Mouse (Mus musculus) intestine, embryonic 16.5 days (tissue): ENCODE measurements around the gene Galnt7. TPM values are rescaled to one million over a fixed set of nuclear protein-coding genes. Genes with fewer than 3 reads are reported as not detected.
A peak's percentile ranks its signal among the peaks of the same experiment; 100 is the strongest.

ENCODE experiments used
- ATAC-seq: fragments of 200-750 bp; cut with Nextera tagmentation; 2 replicates; pipeline ENCODE4 v1.8.0; 2017; ENCODE audit warnings: moderate TSS enrichment, moderate library complexity
- H3K27ac ChIP-seq: fragments of 300-500 bp; sonication (generic); 2 replicates; pipeline ENCODE4 v1.5.1; 2014; ENCODE audit warnings: mild to moderate bottlenecking, low read length
- H3K27me3 ChIP-seq: fragments of 300-500 bp; sonication (generic); replicated peaks from 2 replicates; pipeline ENCODE4 v1.6.1; 2014; ENCODE audit warnings: low read length, control low read depth, mixed read lengths; ENCODE audit not compliant: control insufficient read depth, insufficient read depth
- H3K36me3 ChIP-seq: fragments of 300-500 bp; sonication (generic); 2 replicates; pipeline ENCODE4 v1.6.1; 2014; ENCODE audit warnings: low read length, control low read depth; ENCODE audit not compliant: control insufficient read depth, insufficient read depth
- H3K4me1 ChIP-seq: fragments of 300-500 bp; sonication (generic); 2 replicates; pipeline ENCODE4 v1.6.1; 2014; ENCODE audit warnings: low read length, control low read depth, mixed read lengths; ENCODE audit not compliant: control insufficient read depth, insufficient read depth
- H3K4me2 ChIP-seq: fragments of 300-500 bp; sonication (generic); 2 replicates; pipeline ENCODE4 v1.6.1; 2014; ENCODE audit warnings: low read depth, low read length, control low read depth
- H3K4me3 ChIP-seq: fragments of 300-500 bp; sonication (generic); 2 replicates; pipeline ENCODE4 v1.5.1; 2014; ENCODE audit warnings: mild to moderate bottlenecking, low read length
- H3K9ac ChIP-seq: fragments of 300-500 bp; sonication (generic); 2 replicates; pipeline ENCODE4 v1.6.1; 2014; ENCODE audit warnings: low read depth, low read length
- H3K9me3 ChIP-seq: fragments of 300-500 bp; sonication (generic); 2 replicates; pipeline ENCODE4 v1.6.1; 2016; ENCODE audit warnings: low read length, control low read depth; ENCODE audit not compliant: control insufficient read depth
- WGBS: fragments of 180-500 bp; shearing (Covaris S2); extraction: QIAGEN DNeasy Blood & Tissue Kit; methylation state at CpG from one replicate; pipeline ENCODE4 v1.1.7; 2014; 5-methylcytosine and 5-hydroxymethylcytosine counted together
- polyA plus RNA-seq: library from polyadenylated mRNA; unstranded; fragments of >200 nt; fragmentation: Nextera tagmentation; extraction: Ambion mirVana; gene quantifications from 2 replicates; pipeline ENCODE4 v1.2.1, GENCODE M21; 2015

Galnt7 gene
- polyA plus RNA-seq, 1 experiment from 2014 or later: 33.5 TPM

DNA sequence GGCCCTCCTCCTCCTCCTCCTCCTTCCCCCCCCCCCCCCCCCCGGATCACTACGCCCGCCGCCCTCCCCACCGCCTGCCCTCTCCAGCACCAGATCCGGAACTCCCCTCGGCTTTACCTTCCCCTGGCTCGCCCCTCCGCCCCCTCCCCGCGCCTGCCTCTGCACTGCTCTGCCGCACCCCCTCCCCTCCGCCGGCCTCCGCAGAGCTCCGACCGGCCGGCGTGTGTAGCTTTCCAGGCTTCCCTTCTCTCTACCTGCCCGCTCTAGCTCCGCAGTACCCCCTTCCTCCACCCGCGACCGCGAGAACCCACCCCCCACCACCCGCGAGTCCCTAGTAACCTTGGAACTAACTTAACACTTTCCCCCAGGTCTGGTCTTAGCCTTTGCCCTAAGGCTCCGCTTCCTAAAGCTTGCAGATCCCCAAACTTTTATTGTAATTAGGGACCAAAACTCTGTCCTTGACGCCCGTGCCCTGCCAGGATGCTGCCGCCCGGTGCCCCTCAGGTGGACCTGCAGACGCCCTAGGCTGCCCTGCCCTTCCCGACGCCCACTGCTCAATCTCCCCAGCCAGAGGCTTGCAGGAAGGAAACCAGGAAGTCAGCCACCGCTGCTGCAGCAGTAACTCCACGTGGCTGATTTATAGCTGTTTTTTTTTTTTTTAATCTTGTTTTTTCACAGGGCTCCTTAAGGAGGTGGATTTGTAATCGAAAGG lies 380 bp upstream of the Galnt7 start:
- WGBS: 2% methylated on average over 27 of the region's 38 CpGs
- Histone ChIP-seq H3K9ac (peak overlapping the region; percentile 97), H3K27ac (peak overlapping the region; percentile 97), H3K9me3 (no peaks in the 10 kb centered on the region), H3K4me1 (peaks cover 22% of the 10 kb centered on the region), H3K36me3 (no peaks in the 10 kb centered on the region), H3K27me3 (no peaks in the 10 kb centered on the region), H3K4me2 (peak overlapping the region; percentile 66), H3K4me3 (peak overlapping the region; percentile 85)
- peak; percentile 52 for ATAC-seq

DNA sequence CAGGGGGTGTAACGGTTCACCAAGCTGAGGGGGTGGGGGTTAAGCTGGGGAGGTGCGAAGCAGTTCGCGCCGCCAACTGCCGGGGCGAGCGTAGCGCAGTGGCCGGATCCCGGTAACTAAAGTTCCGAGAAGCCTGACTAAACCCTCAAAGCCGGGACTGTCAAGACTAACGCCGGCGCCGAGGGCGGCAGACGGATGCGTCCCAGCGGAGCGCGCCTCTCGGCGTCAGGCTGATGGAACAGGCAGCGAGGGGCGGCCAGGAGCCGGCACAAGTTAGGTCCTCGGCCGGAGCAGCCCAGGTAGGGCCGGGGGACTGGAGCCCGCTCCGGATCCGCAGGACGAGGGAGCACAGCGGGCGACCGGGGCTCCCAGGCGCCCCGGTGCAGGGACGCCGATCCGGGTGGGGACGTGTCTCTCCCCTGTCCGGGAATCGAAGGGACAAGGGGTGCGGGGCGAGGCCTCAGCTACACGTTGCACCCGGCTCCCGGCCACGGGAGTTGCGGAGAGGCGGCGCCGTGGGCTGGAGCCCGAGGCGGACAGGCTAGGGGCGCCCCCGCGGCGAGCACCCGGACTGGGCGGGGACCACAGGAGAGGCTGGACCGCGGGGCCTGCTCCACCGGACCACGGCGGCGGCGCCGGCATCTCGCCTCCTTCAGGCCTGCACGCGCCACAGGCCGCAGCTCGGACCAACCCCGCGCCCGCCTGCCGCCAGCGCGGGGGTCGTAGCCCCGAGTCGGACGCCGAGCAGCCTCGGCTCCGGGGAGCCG lies 960 bp downstream of the Galnt7 start:
- Histone ChIP-seq H3K9ac (peak overlapping the region; percentile 97), H3K4me2 (peak overlapping the region; percentile 66), H3K36me3 (no peaks in the 10 kb centered on the region), H3K27me3 (no peaks in the 10 kb centered on the region), H3K4me3 (peak overlapping the region; percentile 85), H3K9me3 (no peaks in the 10 kb centered on the region), H3K4me1 (peaks cover 30% of the 10 kb centered on the region), H3K27ac (peak overlapping the region; percentile 97)
- under 1% methylated on average over 88 of the region's 91 CpGs for WGBS
- ATAC-seq: peak; percentile 76

DNA sequence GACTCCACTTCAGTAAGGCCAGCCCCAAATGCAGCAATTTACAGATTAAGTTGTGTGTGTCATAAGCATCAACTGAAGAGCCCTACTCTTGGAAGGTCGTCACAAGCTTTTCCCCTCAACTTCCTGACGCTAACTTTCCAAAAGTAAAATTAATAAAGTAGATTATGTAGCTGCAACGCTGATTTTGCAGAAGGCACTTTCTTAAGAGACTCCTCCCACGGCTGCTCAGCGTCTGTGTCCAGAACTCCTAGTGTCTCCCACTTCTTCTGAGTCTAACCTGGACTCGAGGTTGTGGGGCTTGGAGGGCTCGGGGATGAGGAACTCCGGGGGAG lies 1.5 kb downstream of the Galnt7 start:
- no peaks in the 10 kb centered on the region for H3K9me3 ChIP-seq
- ATAC-seq: no peak
- H3K27ac ChIP-seq: peak overlapping the region; percentile 97
- H3K4me1 ChIP-seq: peaks cover 30% of the 10 kb centered on the region
- H3K27me3 ChIP-seq: no peaks in the 10 kb centered on the region
- peak overlapping the region; percentile 85 for H3K4me3 ChIP-seq
- peak overlapping the region; percentile 97 for H3K9ac ChIP-seq
- under 1% methylated on average over 8 of the region's 8 CpGs for WGBS
- no peaks in the 10 kb centered on the region for H3K36me3 ChIP-seq
- H3K4me2 ChIP-seq: peak overlapping the region; percentile 66

DNA sequence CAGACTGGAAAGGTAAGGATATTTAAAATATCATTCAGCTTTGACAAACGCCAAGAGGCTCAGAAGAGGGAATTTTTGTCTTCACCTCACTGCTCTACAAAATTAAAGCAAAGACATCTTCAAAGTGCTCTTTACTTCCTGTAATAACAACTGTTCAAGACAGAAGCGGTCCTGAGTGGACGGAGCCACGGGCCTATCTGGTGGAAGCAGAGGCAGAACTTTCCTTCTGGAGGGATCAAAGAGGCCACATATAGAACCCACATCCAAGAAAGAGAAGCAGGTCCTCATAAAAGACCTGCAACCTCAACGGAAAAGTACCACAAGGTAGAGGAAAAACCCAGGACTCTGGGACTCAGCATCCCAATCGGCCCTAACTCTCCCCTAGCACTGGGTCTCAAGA lies 2.6 kb downstream of the Galnt7 start:
- Histone ChIP-seq H3K9me3 (no peaks in the 10 kb centered on the region), H3K4me1 (peaks cover 30% of the 10 kb centered on the region), H3K27ac (peak overlapping the region; percentile 13; the same call in 1 of the 2 replicates), H3K36me3 (no peaks in the 10 kb centered on the region), H3K9ac (no peak overlapping the region), H3K4me3 (no peak overlapping the region), H3K4me2 (no peak overlapping the region), H3K27me3 (no peaks in the 10 kb centered on the region)
- 83% methylated on average over 6 of the region's 6 CpGs for WGBS
- ATAC-seq: no peak

DNA sequence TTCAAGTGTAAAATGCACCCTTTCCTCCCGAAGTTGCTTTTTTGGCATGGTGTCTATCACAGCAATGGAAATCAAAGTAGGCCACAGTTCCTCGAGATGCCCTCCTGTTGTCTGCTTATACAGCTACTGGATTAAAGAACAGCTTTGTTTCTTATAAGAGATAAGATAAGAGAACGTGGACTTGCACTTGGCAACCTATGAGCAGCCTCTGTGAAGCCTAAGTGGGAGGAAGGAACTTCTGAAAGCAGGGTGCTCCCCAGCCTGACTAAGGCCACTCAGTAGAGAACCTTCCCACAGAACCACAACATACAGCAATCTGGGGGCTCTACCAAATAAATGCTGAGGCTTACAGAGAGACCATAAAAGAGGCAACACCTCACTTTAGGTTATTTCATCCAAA lies 5.3 kb downstream of the Galnt7 start:
- no peak overlapping the region for H3K9ac ChIP-seq
- no peak for ATAC-seq
- WGBS: 46% methylated on average over 3 of the region's 3 CpGs

DNA sequence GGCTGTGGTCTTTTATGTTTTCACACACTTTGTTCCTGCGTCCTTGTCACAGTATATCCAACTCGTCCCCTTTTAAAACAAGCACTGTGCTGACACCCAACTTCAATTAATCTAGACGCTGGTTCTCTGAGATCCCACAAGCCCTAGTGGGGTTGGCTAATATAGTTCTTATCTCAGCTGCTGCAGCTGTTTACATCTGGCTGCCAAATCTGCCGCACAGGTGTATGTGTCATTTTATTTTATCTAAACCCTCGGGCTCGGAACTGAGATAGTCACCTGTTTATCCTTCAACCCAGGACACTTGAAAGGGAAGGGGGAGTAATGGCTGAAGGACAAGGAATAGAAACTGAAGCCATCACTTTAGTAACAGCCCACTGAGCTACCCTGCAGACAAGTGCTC lies 8.6 kb downstream of the Galnt7 start:
- Histone ChIP-seq H3K9me3 (no peaks in the 10 kb centered on the region), H3K4me2 (no peak overlapping the region), H3K4me3 (no peak overlapping the region), H3K27ac (no peak overlapping the region), H3K9ac (no peak overlapping the region), H3K4me1 (peaks cover 20% of the 10 kb centered on the region), H3K27me3 (no peaks in the 10 kb centered on the region), H3K36me3 (no peaks in the 10 kb centered on the region)
- WGBS: 50% methylated on average over 6 of the region's 6 CpGs
- no peak for ATAC-seq

More for the DNA sequence above, 5.3 kb downstream of the Galnt7 start:
- Histone ChIP-seq H3K4me1 (peaks cover 30% of the 10 kb centered on the region), H3K9me3 (no peaks in the 10 kb centered on the region), H3K27me3 (no peaks in the 10 kb centered on the region), H3K4me2 (no peak overlapping the region), H3K36me3 (no peaks in the 10 kb centered on the region), H3K4me3 (no peak overlapping the region), H3K27ac (no peak overlapping the region)

DNA sequence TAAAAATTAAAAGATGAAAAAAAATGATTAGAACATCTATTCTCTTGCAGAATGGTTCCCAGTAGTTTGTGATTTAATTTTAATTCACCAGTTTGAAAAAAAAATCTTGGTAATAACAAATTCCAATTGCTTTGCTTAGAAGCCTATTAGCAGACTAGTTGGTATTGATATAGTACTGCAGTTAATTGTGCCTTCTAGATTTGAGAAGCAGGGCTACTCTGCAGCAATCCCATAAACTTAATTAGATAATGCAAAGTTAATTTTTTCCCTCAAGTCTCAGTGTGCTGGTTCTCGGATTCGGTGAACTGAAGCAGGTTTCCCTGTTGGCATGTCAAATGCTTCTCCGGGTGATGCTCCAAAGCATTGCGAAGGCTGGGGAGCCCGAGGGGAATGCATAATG lies 10.1 kb downstream of the Galnt7 start:
- peaks cover 8% of the 10 kb centered on the region for H3K4me1 ChIP-seq
- no peak for ATAC-seq
- WGBS: 67% methylated on average over 5 of the region's 5 CpGs
- no peaks in the 10 kb centered on the region for H3K36me3 ChIP-seq
- H3K9ac ChIP-seq: no peak overlapping the region
- H3K27me3 ChIP-seq: no peaks in the 10 kb centered on the region
- H3K4me2 ChIP-seq: no peak overlapping the region
- no peaks in the 10 kb centered on the region for H3K9me3 ChIP-seq
- H3K27ac ChIP-seq: no peak overlapping the region
- H3K4me3 ChIP-seq: no peak overlapping the region

DNA sequence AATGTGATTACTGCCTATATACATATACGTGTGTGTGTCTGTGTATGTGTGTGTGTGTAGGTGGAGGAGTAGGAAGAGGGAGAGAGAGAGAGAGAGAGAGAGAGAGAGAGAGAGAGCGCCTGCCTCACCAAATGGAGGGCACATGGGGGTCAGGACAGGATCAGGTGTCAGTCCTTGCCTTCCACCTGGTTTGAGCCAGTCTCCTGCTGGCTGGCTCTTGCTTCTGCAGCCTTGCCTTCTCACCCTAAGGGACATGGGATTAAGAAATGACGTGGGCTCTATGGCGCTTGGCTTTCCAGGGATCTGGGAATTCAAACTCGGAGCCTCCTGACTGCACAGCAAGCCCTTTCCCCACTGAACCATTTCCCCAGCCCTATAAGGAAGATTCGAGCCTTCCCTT lies 13.9 kb downstream of the Galnt7 start:
- no peak for ATAC-seq
- H3K4me1 ChIP-seq: peaks cover 6% of the 10 kb centered on the region; the same call in 1 of the 2 replicates
- H3K4me2 ChIP-seq: no peak overlapping the region
- H3K9me3 ChIP-seq: no peaks in the 10 kb centered on the region
- no peaks in the 10 kb centered on the region for H3K27me3 ChIP-seq
- H3K27ac ChIP-seq: no peak overlapping the region
- WGBS: 69% methylated on average over 6 of the region's 6 CpGs
- no peak overlapping the region for H3K9ac ChIP-seq
- no peaks in the 10 kb centered on the region for H3K36me3 ChIP-seq
- H3K4me3 ChIP-seq: no peak overlapping the region

DNA sequence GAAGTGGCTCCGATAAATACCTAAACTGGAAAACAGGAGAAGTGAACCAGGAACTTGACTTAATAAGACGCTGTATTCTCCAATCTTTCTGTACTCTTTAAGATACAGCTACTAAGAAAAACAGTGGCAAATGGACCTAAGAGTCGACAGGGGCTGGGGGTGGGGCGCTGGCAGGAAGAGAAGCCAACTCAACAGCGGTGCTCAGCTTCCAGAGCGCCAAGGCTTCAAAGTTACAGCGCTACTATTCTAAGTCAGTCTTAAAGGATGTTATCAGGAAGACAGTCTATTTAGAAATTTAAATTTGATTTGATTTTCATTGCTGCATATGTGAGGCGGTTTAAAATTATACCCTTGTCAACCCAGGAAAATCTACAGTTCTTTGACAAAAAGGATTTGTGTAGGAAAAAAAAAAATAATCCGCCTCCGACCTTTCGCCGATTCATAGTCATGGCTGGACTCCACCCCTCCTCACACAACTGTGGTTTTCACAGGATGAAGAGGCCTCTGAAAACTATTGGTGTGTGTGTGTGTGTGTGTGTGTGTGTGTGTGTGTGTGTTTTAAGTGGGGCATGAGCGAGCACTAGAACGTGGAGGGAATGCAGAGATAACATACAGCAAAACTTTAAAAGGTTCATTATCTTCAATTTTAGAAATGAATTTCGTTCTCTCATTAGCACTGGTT lies 15.1 kb downstream of the Galnt7 start:
- 88% methylated on average over 15 of the region's 15 CpGs for WGBS
- Histone ChIP-seq H3K9me3 (no peaks in the 10 kb centered on the region), H3K27ac (no peak overlapping the region), H3K4me2 (no peak overlapping the region), H3K4me3 (no peak overlapping the region), H3K9ac (no peak overlapping the region), H3K27me3 (no peaks in the 10 kb centered on the region), H3K4me1 (peaks cover 6% of the 10 kb centered on the region; the same call in 1 of the 2 replicates), H3K36me3 (no peaks in the 10 kb centered on the region)
- no peak for ATAC-seq
